Mouse (Mus musculus) ES-Bruce4 (cell line): ENCODE measurements at regions not wholly inside any gene's neighbourhood (a gene's known extent, or its start where the extent isn't known, plus 50 kb on each side); places are given as distances from the start of the nearest gene placed in this dataset.

Experiments used
- CTCF ChIP-seq: IDR thresholded peaks from one replicate; pipeline ENCODE4 v1.8.1; 2011; ENCODE audit warnings: low read depth, low read length
- EP300 ChIP-seq: IDR thresholded peaks from 2 replicates; pipeline ENCODE4 v1.6.1; 2011; ENCODE audit warnings: low read depth, low read length; ENCODE audit not compliant: insufficient read depth
- POLR2A ChIP-seq: IDR thresholded peaks from one replicate; pipeline ENCODE4 v1.8.1; 2011; ENCODE audit warnings: low read length; ENCODE audit not compliant: insufficient read depth

GRCm38 (mm10) chr17:83000411-83000810 is 214.7 kb upstream of the Pkdcc start:
- TF ChIP-seq CTCF (no peak), EP300 (no peak), POLR2A (no peak)
